8 mouse cellular contexts compared by ENCODE assay signal in the genomic region with DNA sequence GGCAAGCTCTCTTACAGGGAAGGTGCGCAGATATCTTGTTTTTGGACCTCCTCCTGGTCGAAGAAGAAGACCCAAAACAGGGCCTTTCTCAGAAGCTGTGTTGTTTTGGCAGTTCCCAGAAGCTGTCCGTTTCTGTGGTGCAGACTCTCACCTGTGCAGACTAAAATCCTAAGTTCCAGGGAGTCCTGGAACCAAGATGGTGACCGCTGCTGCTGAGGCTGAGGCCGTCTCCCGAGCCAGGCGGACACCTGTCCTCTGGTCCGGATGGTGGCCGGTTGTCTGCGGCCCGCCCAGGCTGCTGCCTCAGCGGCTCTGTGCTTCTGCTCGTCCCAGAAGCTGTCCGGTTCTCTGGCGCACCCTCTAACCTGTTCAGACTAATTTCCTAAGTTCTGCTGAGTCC.
DNase-seq lines count a peak whose midpoint lies in the region; TF ChIP-seq lines count a peak whose summit lies in the region.
"Not testable (repeated sequence)": the region's sequence is repeated elsewhere in the genome, so short reads cannot be mapped to it uniquely, and the experiment has no call there.

No protein-coding gene starts in this region.

- not testable (repeated sequence) for H3K27ac ChIP-seq in layer of hippocampus, adult 2 months

- intact Hi-C loops in heart, postnatal 25 days (cut with DNase I); left cerebral cortex, postnatal 25 days (cut with DNase I): not testable (repeated sequence)

- H3K4me3 ChIP-seq in layer of hippocampus, adult 2 months, result not testable (repeated sequence)

- DNase-seq in B cell, adult 2 months, result peak; percentile 60 to 68
- peak; percentile 37 to 68 for DNase-seq in cerebellum, adult 18-20 months
- peak; percentile 80 for DNase-seq in gastrocnemius, adult 18-20 months (ENCODE audit: low spot score)
- peak; percentile 87 for DNase-seq in heart, postnatal 25 days (ENCODE audit: low spot score)
- DNase-seq in layer of hippocampus, adult 2 months (ENCODE audit: low spot score in 2 of 2), result peak; percentile 68 to 84
- DNase-seq in left cerebral cortex, postnatal 25 days (ENCODE audit: low spot score in 2 of 2), result peak; percentile 80 to 88
- peak; percentile 77 for DNase-seq in ovary, postnatal 36 days (ENCODE audit: low spot score)
- DNase-seq in thymus, adult 18-20 months, result peak; percentile 60 to 84

- TF ChIP-seq CTCF in layer of hippocampus, adult 2 months (conservative IDR thresholded peaks at IDR 0.05), result not testable (repeated sequence)
